Mouse (Mus musculus): ENCODE measurements at regions not wholly inside any gene's neighbourhood (a gene's known extent, or its start where the extent isn't known, plus 50 kb on each side); places are given as distances from the start of the nearest gene placed in this dataset.

DNA sequence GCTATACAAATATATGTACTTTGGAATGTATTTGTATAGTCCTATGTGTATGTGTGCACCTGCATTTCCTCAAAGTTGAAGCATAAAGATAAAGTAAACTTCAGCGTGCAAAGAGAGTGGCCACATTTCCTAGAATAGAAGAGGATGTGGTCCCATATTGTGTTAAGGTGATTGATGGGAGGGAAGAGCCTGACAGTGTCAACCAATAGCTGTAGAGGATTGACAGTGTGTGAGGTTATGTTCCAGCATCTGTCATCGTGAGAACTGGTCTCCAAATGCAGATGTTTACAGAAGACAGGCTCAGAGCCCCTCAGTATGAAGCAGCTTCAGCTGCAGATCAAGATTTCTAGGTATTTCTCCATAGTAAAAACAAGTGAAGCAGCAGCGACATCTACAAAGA is 1114.5 kb downstream of the Gsdmc2 start:
- no peak for DNase-seq

DNA sequence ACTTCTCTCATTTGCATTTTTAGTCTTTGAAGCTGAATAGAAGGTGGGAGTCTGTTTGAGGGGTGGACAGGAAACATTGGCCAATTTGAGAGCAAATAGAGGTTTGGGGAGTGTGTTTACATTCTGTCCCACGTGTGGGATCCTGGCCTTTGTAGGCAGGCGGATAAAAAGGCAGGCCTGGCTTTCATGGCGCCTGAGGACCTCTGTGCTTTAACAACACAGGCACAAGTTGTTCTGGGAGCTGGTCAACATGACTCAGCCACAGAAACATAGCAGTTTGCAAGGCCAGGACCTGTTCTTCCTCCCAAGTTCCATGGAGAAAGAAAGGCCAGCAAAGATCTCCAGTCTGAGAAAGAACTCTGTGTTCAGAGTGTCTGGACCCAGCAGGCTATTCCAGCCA is 1130.7 kb downstream of the Gsdmc2 start:
- DNase-seq = no peak

DNA sequence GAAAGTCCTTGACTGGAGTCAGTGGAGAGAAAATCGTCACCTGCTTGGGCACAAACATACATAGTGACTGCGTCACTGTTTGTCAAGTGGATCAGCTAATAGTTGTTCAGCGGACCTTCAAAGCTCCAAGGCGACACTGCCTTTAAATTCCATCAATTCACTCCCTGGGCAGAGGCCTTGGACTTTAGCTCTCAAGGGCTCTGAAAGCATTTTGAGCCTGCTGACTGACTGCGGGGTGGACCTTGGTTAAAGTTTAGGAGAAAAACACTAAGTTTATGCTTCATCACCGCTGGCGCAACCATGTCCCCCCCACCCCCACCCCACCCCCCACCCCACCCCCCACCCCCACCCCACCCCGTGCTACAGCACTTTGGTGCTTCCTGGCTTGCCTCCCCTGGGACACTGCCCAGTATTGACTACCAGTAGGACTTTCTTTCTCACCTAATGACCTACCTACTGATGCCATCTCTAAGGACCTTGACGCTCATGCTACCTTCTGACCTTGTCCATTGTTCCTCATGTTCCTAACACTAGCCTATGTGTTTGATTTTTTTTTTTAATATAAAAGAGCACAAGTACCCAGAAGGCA is 1132.3 kb downstream of the Gsdmc2 start:
- peak; percentile 27 for DNase-seq

DNA sequence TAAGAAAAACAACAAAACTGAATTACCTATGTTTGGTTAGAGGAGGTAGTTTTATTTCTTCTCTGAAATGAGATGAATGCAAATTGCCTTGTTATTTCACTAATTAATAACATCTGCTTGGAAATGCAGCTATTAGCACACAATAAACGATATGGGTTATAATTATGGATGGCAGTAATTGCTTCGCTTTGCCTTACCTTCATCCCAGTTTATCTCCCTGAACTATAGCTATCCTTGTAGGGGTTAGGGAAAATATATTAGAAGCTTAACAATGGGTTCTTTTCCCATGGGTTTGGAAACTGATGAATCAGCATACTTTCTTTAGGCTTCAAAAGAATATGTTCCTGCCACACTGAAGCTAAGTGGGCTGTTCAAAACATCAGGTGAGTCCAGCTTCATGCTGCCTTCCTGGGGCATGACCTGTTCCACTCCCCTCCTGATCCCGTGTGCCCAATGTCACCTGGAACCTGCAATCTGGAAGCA is 1132.9 kb downstream of the Gsdmc2 start:
- DNase-seq = no peak

DNA sequence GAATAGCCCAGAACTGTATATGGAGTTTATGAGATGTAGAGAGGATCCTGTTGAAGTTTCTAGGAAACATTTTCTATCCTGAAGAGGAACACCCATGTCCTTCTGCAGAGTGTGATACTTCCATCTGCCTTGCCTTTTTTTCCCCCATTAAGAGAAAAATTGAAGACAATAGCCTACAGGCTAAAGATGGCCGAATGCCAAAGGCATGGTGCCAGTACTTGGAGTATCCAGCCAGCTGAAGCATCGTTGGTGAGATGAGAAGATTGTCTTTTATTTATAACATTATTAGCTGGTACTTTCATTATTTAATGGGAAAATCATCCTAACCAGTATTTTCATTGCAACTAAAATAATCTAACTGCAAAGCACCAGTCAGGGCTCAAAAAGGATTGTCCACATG is 1135.4 kb downstream of the Gsdmc2 start:
- peak; percentile 45 for DNase-seq

DNA sequence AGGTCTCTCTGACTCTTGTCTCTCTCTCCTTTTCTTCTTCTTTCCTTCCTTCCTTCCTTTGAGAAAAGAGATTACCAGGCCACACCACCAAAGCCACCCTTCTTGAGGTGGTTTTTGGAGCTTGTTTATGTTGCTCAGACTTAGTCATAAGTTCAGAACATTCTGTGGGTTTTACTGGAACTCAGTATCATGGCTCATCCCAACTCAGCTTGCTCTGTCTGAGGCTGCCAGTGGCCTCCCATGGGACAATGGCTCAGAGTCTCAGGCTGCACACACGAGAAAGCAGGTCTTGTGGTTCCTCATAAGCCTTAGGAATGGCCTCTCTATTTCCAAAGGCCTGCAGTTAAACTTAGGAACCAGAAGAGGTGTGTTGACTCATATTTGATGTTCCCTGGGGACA is 1146.4 kb downstream of the Gsdmc2 start:
- no peak for DNase-seq

DNA sequence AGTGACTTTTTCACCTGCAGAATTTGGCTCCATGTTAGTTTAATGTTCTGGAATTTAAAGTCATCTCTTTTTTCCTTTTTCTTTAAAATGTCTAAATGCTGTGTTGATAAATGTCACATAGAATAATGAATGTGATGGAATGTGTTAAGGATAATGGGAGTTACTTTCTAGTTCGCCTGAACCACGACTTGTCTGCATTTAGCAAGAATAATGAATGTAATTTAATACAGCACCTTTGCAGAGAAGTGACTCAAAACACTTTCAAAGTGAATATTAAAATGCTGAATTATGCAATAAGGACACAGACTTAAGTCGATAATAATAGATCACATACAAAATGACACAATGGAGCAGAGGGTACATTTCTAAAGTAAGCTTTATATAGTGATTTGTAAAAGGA is 1150.2 kb downstream of the Gsdmc2 start:
- DNase-seq = no peak

DNA sequence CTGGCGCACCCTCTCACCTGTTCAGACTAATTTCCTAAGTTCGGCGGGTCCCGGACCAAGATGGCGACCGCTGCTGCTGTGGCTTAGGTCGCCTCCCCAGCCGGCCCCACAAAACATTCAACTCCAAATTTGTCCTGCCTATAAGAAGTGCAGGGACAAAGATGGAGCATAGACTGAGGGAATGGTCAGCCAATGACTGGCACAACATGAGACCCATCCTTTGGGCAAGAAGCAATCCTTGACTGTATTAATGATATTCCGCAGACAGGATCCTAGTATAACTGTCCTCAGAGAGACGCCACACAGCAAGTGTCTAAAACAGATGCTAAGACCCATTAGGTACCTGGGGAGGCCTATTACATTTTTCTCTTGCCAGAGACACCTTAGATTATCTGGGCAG is 1151.3 kb downstream of the Gsdmc2 start:
- no peak for DNase-seq

DNA sequence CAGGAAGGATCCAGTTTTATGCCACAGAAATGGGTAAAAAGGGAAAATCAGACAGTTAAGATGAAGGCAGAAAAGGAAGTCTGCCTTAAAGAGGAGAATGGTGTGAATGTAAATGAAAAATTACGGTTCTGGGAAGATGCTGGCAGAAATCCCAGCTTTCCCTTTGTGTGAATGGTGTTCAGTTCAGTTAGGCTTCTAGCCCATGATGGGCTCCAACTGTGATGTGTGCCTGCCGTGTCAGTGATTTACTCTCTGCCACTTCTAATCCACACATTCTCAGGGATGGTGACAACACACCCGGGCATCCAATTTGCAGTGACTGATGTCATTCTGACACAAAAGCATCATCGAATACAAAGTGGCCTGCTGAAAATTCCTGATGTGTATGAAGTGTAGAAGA is 1171.6 kb downstream of the Gsdmc2 start:
- no peak for DNase-seq

DNA sequence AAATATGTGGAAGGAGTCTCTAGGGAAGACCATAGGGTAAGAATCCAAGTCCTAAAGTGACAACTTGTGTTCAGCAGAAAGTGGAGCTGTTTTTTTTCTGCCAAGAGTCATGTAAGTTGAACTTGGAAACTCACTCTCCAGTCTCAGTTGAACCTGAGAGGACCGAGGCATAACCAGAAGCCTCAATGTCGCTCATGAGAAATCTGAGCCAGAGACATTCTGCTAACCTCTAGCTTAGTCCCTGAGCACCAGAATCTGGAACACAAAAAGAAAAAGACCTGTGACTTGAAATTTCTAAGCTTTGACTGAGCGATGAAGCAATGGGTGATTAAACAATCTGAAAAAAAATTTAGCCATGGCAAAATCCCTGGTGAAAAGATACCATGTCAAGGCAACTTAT is 1175.0 kb downstream of the Gsdmc2 start:
- DNase-seq = no peak

DNA sequence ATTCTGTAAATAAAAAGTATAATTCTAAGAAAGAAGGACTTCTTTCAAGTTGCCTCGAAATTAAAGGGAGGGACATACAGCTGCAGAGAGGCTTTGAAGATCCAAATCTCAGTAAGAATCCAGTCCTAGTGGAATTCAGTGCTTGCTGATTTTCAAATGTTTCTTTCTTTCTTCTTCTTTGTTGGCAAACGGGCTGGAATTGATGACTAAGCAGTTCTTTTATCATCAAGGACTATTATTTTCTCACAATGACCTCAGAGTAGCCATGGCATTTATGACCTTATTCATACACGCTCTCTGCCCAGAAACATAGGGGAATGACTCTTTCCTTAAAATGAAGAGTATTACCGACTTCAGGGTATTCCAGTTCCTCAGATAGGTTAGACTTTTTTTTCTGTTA is 1185.9 kb downstream of the Gsdmc2 start:
- DNase-seq = no peak

DNA sequence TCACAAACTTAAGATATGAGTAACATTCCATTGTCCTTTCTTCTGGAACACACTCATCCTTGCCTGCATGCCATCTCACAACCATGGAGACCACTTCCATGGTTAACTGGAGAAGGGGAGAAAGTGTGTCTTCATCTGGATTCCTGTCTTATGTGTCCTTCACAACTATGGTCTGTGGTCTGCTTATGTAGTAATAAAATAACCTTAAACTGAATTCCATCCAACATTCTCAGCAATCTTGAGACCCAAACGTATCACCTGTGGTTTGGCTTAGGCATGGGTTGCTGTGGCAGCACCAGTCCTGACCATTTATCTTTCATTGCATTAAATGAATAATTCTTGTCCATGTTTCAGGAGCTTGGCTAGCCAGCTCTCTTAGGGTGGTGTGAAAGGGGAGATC is 1186.3 kb downstream of the Gsdmc2 start:
- no peak for DNase-seq

DNA sequence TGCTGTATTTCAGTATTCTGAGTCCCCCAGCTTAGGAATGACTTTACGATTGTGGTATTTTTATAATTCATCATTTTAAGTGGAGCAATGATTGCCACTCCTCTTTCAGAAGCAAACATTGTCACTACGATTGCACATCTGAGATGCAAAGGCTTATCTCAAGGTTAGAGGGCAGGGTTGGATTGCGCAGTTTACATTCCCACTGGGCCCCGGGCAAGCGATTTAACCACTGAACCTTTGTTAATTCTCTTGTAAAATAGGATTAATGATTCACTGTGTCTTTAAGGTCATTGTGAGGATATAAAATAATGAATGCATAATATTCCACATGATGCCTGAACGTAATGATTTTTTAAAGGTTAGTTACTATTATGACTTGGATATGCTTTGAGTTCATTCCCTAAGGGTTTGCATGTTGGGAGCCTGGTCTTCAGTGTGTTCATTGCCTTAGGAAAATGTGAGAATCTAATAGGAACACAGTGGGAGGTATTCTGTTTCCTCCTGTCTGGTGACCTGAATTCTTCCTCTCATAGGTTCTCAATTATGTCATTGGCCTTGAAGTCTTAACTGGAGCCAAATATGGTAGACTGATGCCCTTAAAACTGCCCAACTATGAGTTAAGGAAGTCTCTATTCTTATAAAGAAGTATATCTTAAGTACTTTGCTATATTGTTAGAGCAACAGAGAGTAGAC is 1198.4 kb downstream of the Gsdmc2 start:
- DNase-seq = peak; percentile 9

DNA sequence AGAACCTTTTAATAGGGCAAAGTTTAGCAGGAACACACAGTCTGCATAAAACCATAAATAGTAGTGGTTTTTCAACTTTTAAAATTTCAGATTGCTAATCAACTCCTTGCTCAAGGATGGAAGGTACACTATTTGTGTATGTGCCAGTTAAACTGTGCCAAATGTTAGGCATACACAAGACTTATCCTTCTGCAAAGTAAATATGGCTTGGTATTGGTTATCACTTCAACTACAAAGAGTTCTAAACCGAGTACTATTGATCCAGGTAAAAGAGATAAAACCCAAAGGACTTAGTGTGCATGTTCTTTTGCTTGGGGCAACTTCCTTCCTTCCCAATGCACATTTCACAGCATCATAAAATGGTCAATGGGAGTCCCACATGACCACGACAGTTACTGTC is 1200.2 kb downstream of the Gsdmc2 start:
- DNase-seq = no peak

DNA sequence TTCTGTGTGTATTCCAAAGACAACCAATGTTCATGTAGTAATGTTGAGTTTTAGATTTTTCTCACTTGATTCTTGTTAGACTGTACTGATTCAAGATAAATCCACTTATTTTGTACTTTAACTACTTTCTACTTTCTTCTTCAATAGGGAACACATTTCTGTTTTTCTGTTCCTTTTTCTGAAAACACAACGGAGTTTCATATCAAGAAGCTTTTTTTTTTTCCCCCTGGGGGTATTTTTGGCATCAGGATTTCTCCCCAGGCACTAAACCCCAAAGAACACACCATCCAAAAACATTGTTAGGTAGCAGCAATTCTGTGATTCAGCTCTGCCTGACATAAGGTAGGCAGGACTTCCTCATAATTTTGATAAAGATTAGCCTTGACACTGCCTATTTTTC is 1200.7 kb downstream of the Gsdmc2 start:
- no peak for DNase-seq

DNA sequence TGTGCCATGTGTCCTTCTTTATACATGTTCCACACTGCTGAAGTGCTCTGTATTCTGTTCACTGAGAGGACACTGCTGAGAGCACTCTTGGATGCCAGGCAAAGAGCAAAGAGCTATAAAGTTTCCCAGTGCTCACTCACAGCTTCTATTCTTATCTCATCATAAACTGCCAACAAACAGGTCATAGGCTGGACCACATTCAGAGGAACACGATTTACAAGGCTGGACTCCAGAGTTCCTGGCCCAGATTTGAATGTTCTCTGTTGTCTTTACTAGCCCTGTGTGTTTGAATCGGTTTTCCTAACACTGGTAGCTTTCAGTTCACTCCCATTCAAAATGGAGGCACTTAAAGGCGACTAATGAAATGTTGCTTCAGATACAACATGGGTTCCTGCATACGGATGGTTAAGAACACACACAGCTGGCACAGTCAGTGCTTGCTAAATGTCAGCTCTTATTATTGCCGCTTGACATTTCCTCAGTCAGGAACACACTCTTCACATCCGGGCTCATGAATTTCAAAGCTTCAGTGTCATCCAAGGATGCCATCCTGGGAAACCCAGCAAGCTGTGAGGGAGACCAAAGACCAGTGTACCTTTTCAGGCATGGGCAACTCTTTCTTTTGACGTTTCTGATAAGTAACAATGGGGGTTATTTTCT is 1203.8 kb downstream of the Gsdmc2 start:
- no peak for DNase-seq

DNA sequence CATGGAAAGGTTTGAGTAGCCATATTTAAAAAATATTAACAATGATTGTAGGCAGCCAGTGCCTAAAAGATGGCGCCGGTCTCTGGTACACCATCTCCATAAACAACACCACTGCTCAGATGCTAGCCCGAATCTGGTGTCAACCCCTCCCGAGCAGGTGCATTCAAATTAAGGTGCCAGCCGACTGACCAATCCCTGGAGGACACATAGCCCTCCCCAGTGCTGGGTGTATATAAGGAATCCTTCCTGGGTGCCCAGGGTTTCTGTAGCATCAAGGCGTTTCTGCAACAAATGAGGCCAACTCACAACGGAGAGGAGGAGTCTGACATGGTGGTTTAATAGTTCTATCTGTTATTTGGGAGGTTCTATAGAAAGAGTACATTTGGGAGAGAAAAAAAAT is 1219.6 kb downstream of the Gsdmc2 start:
- no peak for DNase-seq

DNA sequence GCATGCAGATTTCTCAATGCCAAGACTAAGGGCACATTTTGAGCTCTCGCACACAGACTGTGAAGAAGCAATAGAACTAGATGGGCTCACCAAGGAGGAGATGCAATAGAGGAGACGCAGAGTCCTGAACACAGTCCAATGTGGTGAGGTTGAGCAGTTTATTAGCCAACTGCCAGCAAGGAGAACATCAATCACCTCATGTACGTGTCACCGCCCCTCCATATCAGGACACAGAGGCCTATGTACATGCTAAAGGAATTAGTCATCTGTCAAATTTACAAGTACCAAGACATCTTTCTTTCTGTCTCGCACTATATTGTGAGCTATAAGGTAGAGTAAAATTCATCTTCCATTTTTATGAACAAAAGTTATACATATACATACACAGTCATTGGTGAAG is 1228.9 kb downstream of the Gsdmc2 start:
- DNase-seq = no peak

DNA sequence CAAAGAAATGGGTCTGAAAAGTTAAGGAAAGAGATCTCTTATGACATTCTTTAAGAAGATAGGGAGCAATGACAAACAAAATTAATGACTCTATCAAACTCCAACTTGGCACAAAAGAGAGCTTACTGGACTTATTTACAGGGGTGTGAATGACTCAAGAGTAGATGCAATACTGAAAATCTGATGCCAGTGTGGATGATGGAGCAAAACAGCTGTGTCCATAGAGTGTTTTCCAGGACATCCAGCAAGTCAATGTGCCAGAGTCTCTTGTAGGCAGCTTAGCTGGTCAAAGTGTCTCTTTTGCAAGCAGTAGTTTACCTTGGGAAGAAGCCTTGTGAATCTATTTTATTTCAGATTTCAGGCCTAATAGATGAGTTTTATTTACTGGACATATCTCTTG is 1248.2 kb downstream of the Gsdmc2 start:
- no peak for DNase-seq

DNA sequence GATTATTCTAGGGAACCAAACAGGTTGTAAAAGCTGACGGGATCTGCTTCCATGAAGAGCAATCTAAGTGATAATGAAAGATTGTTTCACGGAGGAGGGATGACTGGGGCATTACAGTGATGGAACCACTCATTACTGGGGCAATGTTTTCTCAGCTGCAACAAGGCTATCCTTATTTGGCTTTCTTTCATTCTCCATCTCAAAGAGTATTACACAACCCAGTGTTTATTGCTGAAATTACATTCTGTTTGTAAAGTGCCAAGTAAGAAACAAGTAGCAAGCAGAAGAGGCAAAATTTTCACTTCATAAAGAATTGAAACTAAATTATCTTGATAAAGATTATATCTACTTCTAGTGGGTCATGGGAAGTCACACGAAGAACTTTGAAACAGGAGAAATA is 1256.4 kb downstream of the Gsdmc2 start:
- DNase-seq = no peak

DNA sequence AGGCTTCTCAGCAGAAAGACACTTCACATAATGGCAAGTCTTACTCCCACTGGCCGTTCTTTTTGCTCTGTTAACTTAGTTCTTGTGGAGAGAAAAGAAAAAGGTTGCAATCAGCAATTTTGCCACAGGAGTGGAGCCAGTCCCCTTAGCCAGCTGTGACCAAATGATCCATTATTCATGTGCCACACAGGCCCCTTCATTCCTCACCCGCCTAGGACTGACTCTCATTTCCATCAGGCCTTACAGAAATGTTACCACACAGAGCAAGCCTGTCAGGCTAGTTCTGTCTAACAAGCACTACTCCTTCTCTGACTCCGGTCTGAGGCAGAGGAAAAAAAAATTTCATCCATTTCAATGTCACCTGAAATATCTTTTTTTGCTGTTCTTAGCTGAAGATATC is 1266.2 kb downstream of the Gsdmc2 start:
- DNase-seq = no peak

DNA sequence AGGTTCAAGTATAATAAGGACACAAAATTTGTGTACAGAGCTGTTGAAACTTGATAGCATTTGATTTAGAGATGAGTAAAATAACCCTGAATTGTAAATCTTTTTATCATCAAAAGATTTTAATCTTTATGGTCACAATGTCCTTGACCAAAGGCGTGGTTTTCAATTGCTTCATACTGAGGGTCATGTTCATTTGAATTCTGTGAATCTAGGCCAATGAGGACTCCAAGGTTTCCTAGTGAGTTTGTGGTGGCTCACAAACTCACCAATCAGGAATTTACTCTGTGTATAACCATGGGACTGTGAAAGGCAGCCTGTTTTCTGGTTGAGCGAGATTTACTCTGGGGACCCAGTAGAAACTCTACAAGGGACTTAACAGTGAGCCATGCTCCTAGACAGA is 1269.2 kb downstream of the Gsdmc2 start:
- no peak for DNase-seq

DNA sequence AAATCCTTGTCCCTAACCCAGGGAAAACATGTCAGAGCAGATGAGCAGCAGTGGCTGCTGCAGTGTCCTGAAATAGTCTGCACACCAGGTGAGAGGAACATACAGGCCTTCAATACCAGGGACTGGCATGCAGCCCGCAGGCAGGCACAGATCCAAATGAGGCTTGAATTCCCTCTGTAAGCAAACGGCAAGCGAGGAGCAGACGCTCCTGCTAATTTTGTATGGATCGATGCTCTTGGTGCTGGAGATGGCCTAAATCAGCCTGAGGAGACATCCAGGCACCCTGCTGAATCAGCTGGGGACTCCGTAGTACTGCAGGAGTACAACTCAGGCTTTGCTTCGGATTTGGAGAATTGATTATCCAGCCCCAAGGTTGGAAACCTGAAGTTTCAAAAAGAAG is 1273.2 kb downstream of the Gsdmc2 start:
- peak; percentile 19 for DNase-seq

Measured in kidney, postnatal 10 days (tissue).